Mouse (Mus musculus): ENCODE results near the gene Samd4b. TPM values are rescaled to one million over a fixed set of nuclear protein-coding genes. Genes with fewer than 3 reads are reported as not detected.

Samd4b gene
- total RNA-seq, 1 experiment: 30.3 TPM

DNA sequence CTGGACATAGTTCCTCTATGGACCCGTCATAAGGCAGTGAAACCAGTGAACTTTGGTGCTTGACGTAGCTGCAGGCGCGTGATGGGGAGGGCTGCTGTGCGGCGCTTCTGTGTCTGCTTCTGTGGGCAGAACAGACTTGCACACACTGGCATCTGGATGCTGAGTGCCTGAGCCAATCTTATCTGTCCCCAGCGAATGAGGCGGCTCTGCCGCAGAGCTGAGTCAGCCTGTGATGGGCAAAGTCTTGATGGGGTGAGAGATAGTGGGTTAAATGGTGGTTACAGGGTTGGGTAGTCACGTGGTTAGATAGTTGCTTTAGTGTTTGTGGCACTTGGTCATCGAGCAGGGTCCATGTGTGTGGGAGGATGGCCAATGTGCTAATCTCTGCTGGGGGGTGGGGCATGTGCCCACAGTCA lies 215.0 kb downstream of the Samd4b start:
- H3K4me3 ChIP-seq (ENCODE audit: insufficient read depth in 1 of 2, low read depth in 1 of 2, low read length in 2 of 2, poor library complexity in 1 of 2, severe bottlenecking in 1 of 2): peak overlapping the region in 1 of 2 experiments; percentile 23; a peak in 1 of 4 replicates
- H3K9ac ChIP-seq (ENCODE audit: insufficient read depth, low read depth, low read length, poor library complexity, severe bottlenecking): no peak overlapping the region
- H3K4me1 ChIP-seq (ENCODE audit: control insufficient read depth in 2 of 2, insufficient read depth in 2 of 2, low read length in 2 of 2, poor library complexity in 1 of 2): peaks cover 15 to 23% of the 10 kb centered on the region in 2 experiments; a peak in 3 of 4 replicates
- no peak overlapping the region for H3K27ac ChIP-seq (ENCODE audit: insufficient read depth, low read depth, low read length, poor library complexity, severe bottlenecking)
- TF ChIP-seq CHD2 (IDR thresholded peaks at IDR 0.05; ENCODE audit: low read depth, low read length): no peak
- TF ChIP-seq HCFC1 (IDR thresholded peaks at IDR 0.05; ENCODE audit: borderline replicate concordance, insufficient read depth, low read length): no peak
- no peak for TF ChIP-seq MAFK (IDR thresholded peaks at IDR 0.05; ENCODE audit: insufficient read depth, low read depth, low read length)
- no peak for TF ChIP-seq ZNF384 (IDR thresholded peaks at IDR 0.05; ENCODE audit: low read depth, low read length)
- no peak for TF ChIP-seq ZC3H11A (IDR thresholded peaks at IDR 0.05; ENCODE audit: borderline replicate concordance, low read depth, low read length)
- peaks cover 4% of the 10 kb centered on the region; the same call in 1 of the 2 replicates for H3K36me3 ChIP-seq (ENCODE audit: control insufficient read depth, insufficient read depth, low read length, poor library complexity, severe bottlenecking)
- DNase-seq (ENCODE audit: low read depth, low spot score): no peak
- H3K9me3 ChIP-seq (ENCODE audit: control insufficient read depth, insufficient read depth, low read depth, low read length): no peaks in the 10 kb centered on the region
- in situ Hi-C loops (cut with MboI; ENCODE audit: low sequenced_read_pairs in 2 of 2, unreplicated experiment in 2 of 2): no loop called here

DNA sequence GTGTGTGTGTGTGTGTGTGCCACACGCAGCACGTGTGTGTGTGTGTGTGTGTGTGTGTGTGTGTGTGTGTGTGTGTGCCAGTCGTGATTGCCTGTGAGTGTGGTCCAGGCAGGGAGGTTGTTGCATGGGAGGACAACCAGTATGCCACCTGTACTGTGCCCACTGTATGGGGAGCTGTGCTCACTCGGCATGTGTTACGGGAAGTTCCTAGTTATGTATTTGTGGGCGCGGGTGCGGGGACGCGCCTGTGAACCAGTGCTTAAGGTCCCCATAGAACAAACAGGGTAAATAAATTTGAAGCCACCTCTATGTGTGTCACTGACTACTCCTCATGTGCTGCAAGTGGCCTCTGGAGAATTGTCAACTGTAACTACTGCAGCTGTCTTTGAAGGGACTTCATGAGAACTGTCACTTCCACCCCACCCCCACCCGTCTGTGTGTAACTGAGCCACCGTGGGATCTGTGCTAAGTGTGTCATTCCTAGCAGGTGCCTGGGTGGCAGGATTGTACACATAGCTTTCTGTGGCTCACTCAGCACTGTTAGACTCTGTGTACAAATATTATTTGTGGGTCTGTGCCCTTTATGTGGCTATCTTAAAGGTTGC lies 215.5 kb downstream of the Samd4b start:
- TF ChIP-seq MAFK (IDR thresholded peaks at IDR 0.05; ENCODE audit: insufficient read depth, low read depth, low read length) (no peak), HCFC1 (IDR thresholded peaks at IDR 0.05; ENCODE audit: borderline replicate concordance, insufficient read depth, low read length) (no peak), ZC3H11A (IDR thresholded peaks at IDR 0.05; ENCODE audit: borderline replicate concordance, low read depth, low read length) (no peak), ZNF384 (IDR thresholded peaks at IDR 0.05; ENCODE audit: low read depth, low read length) (no peak), CHD2 (IDR thresholded peaks at IDR 0.05; ENCODE audit: low read depth, low read length) (no peak)
- no peak for DNase-seq (ENCODE audit: low read depth, low spot score)
- Histone ChIP-seq H3K9me3 (ENCODE audit: control insufficient read depth, insufficient read depth, low read depth, low read length) (no peaks in the 10 kb centered on the region), H3K36me3 (ENCODE audit: control insufficient read depth, insufficient read depth, low read length, poor library complexity, severe bottlenecking) (peaks cover 9% of the 10 kb centered on the region), H3K27ac (ENCODE audit: insufficient read depth, low read depth, low read length, poor library complexity, severe bottlenecking) (peak overlapping the region; percentile 95; the same call in 1 of the 2 replicates), H3K4me3 (ENCODE audit: insufficient read depth in 1 of 2, low read depth in 1 of 2, low read length in 2 of 2, poor library complexity in 1 of 2, severe bottlenecking in 1 of 2) (peak overlapping the region; percentile 61 to 68; a peak in 3 of 4 replicates), H3K9ac (ENCODE audit: insufficient read depth, low read depth, low read length, poor library complexity, severe bottlenecking) (peak overlapping the region; percentile 84; the same call in 1 of the 2 replicates), H3K4me1 (ENCODE audit: control insufficient read depth in 2 of 2, insufficient read depth in 2 of 2, low read length in 2 of 2, poor library complexity in 1 of 2) (peaks cover 15 to 24% of the 10 kb centered on the region in 2 experiments; a peak in 3 of 4 replicates)
- in situ Hi-C loops (cut with MboI; ENCODE audit: low sequenced_read_pairs in 2 of 2, unreplicated experiment in 2 of 2): no loop called here

DNA sequence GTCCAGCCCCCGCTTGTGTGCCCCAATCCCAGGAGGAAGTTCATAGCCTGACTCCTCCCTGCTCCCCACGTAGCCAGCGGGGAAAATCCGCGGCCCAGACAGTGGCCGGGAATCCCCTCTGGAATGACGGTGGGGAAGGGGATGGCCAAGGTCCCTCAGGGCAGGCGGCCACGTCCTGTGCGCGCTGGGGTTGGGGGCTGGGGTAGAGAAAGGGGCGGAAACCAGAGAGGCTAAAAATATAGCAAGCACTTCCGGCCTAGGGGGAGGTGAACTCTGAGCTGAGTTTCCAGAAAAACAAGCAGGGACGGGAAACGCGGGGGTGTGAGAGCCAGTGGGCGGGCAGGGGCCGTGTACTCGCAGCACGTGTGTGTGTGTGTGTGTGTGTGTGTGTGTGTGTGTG lies 216.0 kb downstream of the Samd4b start:
- peak overlapping the region; percentile 95 for H3K27ac ChIP-seq (ENCODE audit: insufficient read depth, low read depth, low read length, poor library complexity, severe bottlenecking)

DNA sequence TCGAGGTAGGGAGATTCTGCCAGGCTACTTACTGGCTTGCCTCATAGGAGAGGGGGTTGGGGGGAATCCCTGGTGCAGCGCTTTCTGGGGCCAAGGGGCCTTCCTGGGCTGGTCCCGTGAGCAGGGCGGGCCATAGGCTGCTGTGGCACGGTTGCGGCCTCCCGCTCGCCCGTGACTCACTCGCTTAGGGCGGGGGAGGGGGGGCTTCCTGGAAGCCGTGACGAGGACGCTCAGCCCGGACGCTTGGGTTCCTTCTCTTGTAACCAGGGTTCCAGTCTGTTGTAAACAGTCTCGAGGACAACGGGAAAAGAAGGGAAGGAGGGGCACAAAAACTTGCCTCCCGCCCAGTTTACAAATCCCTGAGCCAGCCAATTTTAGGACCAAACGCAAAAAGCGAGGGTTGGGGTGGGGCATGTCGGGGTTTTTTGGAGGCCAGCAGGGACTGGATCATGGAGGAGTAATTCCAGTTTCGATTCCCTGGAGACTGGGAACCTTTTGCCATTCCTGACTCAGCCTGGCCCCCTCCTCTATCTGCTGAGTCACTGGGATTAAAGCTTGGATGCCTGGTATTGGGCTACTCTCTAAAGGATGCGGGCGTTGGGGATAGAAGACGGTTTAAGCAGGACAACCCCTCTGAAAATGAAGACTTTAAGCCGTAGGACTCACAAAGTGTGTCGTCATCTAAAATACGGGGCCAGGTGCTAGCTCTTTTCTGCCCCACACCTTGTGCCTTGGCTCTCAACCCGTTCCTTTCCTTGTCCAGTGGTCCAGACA lies 216.7 kb downstream of the Samd4b start:
- no peak; the same call in 1 of the 2 replicates for TF ChIP-seq HCFC1 (IDR thresholded peaks at IDR 0.05; ENCODE audit: borderline replicate concordance, insufficient read depth, low read length)
- TF ChIP-seq MAFK (IDR thresholded peaks at IDR 0.05; ENCODE audit: insufficient read depth, low read depth, low read length): peak; percentile 87
- no peaks in the 10 kb centered on the region for H3K9me3 ChIP-seq (ENCODE audit: control insufficient read depth, insufficient read depth, low read depth, low read length)
- H3K9ac ChIP-seq (ENCODE audit: insufficient read depth, low read depth, low read length, poor library complexity, severe bottlenecking): peak overlapping the region; percentile 84
- peak overlapping the region; percentile 95 for H3K27ac ChIP-seq (ENCODE audit: insufficient read depth, low read depth, low read length, poor library complexity, severe bottlenecking)
- H3K4me1 ChIP-seq (ENCODE audit: control insufficient read depth in 2 of 2, insufficient read depth in 2 of 2, low read length in 2 of 2, poor library complexity in 1 of 2): peaks cover 15 to 23% of the 10 kb centered on the region in 2 experiments; a peak in 3 of 4 replicates
- H3K4me3 ChIP-seq (ENCODE audit: insufficient read depth in 1 of 2, low read depth in 1 of 2, low read length in 2 of 2, poor library complexity in 1 of 2, severe bottlenecking in 1 of 2): peak overlapping the region; percentile 61 to 68
- peaks cover 10% of the 10 kb centered on the region for H3K36me3 ChIP-seq (ENCODE audit: control insufficient read depth, insufficient read depth, low read length, poor library complexity, severe bottlenecking)
- peak; percentile 30 for DNase-seq (ENCODE audit: low read depth, low spot score)
- in situ Hi-C loops (cut with MboI; ENCODE audit: low sequenced_read_pairs in 2 of 2, unreplicated experiment in 2 of 2): no loop called here

More for the DNA sequence above, 216.0 kb downstream of the Samd4b start:
- H3K9me3 ChIP-seq (ENCODE audit: control insufficient read depth, insufficient read depth, low read depth, low read length): no peaks in the 10 kb centered on the region
- in situ Hi-C loops (cut with MboI; ENCODE audit: low sequenced_read_pairs in 2 of 2, unreplicated experiment in 2 of 2): no loop called here
- H3K9ac ChIP-seq (ENCODE audit: insufficient read depth, low read depth, low read length, poor library complexity, severe bottlenecking): peak overlapping the region; percentile 84
- H3K4me3 ChIP-seq (ENCODE audit: insufficient read depth in 1 of 2, low read depth in 1 of 2, low read length in 2 of 2, poor library complexity in 1 of 2, severe bottlenecking in 1 of 2): peak overlapping the region; percentile 61 to 68
- no peak for TF ChIP-seq HCFC1 (IDR thresholded peaks at IDR 0.05; ENCODE audit: borderline replicate concordance, insufficient read depth, low read length)
- no peak for TF ChIP-seq CHD2 (IDR thresholded peaks at IDR 0.05; ENCODE audit: low read depth, low read length)
- TF ChIP-seq ZNF384 (IDR thresholded peaks at IDR 0.05; ENCODE audit: low read depth, low read length): no peak
- TF ChIP-seq MAFK (IDR thresholded peaks at IDR 0.05; ENCODE audit: insufficient read depth, low read depth, low read length): no peak
- no peak for TF ChIP-seq ZC3H11A (IDR thresholded peaks at IDR 0.05; ENCODE audit: borderline replicate concordance, low read depth, low read length)
- H3K36me3 ChIP-seq (ENCODE audit: control insufficient read depth, insufficient read depth, low read length, poor library complexity, severe bottlenecking): peaks cover 12% of the 10 kb centered on the region
- peak; percentile 34 for DNase-seq (ENCODE audit: low read depth, low spot score)
- peaks cover 15 to 27% of the 10 kb centered on the region in 2 experiments; a peak in 3 of 4 replicates for H3K4me1 ChIP-seq (ENCODE audit: control insufficient read depth in 2 of 2, insufficient read depth in 2 of 2, low read length in 2 of 2, poor library complexity in 1 of 2)
